Mouse (Mus musculus) heart, embryonic 13.5 days (tissue): Measurements from ENCODE around the gene Cacnb4. TPM values are rescaled to one million over a fixed set of nuclear protein-coding genes. Genes with fewer than 3 reads are reported as not detected.

Experiments used
- ATAC-seq: fragments of 200-750 bp; cut with Nextera tagmentation; 2 replicates; pipeline ENCODE4 v1.8.0; 2017; ENCODE audit warnings: moderate TSS enrichment; ENCODE audit not compliant: insufficient number of reproducible peaks, low FRiP score, low TSS enrichment; ENCODE audit errors: extremely low read depth
- H3K27ac ChIP-seq: fragments of 300-500 bp; sonication (generic); replicated peaks from 2 replicates; pipeline ENCODE4 v1.5.1; 2015; ENCODE audit warnings: moderate library complexity, mild to moderate bottlenecking, inconsistent platforms
- H3K27me3 ChIP-seq: fragments of 300-500 bp; sonication (generic); replicated peaks from 2 replicates; pipeline ENCODE4 v1.6.1; 2015; ENCODE audit warnings: mild to moderate bottlenecking, inconsistent platforms
- H3K36me3 ChIP-seq: fragments of 300-500 bp; sonication (generic); 2 replicates; pipeline ENCODE4 v1.6.1; 2015; ENCODE audit warnings: mild to moderate bottlenecking, inconsistent platforms
- H3K4me1 ChIP-seq: fragments of 300-500 bp; sonication (generic); 2 replicates; pipeline ENCODE4 v1.6.1; 2015; ENCODE audit warnings: inconsistent platforms
- H3K4me2 ChIP-seq: fragments of 300-500 bp; sonication (generic); 2 replicates; pipeline ENCODE4 v1.6.1; 2015; ENCODE audit warnings: inconsistent platforms, mild to moderate bottlenecking, moderate library complexity
- H3K4me3 ChIP-seq: fragments of 300-500 bp; sonication (generic); 2 replicates; pipeline ENCODE4 v1.5.1; 2015; ENCODE audit warnings: moderate library complexity, mild to moderate bottlenecking, inconsistent platforms
- H3K9ac ChIP-seq: fragments of 300-500 bp; sonication (generic); 2 replicates; pipeline ENCODE4 v1.6.1; 2015; ENCODE audit warnings: inconsistent platforms, mild to moderate bottlenecking, moderate library complexity
- H3K9me3 ChIP-seq: fragments of 300-500 bp; sonication (generic); 2 replicates; pipeline ENCODE4 v1.6.1; 2016; ENCODE audit warnings: inconsistent platforms
- WGBS: fragments of 180-500 bp; shearing (Covaris S2); methylation state at CpG from one replicate; pipeline ENCODE4 v1.1.7; 2015; ENCODE audit warnings: mixed read lengths; 5-methylcytosine and 5-hydroxymethylcytosine counted together
- polyA plus RNA-seq: library from polyadenylated mRNA; unstranded; fragments of >200 nt; fragmentation: Nextera tagmentation; extraction: Ambion mirVana; gene quantifications from 2 replicates; pipeline ENCODE4 v1.2.1, GENCODE M21; 2015

The Cacnb4 gene
- polyA plus RNA-seq, 1 experiment from 2014 or later = 0.41 TPM

GRCm38 (mm10) chr2:52686601-52687000, 10.0 kb upstream of the Cacnb4 start:
- Histone ChIP-seq H3K27me3 (no peaks in the 10 kb centered on the region), H3K4me3 (no peak overlapping the region), H3K9me3 (no peaks in the 10 kb centered on the region), H3K9ac (no peak overlapping the region), H3K4me1 (no peaks in the 10 kb centered on the region), H3K27ac (no peak overlapping the region), H3K36me3 (no peaks in the 10 kb centered on the region), H3K4me2 (no peak overlapping the region)
- no peak for ATAC-seq
- 72% methylated on average over 6 of the region's 6 CpGs for WGBS

GRCm38 (mm10) chr2:52677589-52677988, 958 bp upstream of the Cacnb4 start:
- Histone ChIP-seq H3K4me1 (peaks cover 20% of the 10 kb centered on the region), H3K9me3 (no peaks in the 10 kb centered on the region), H3K36me3 (no peaks in the 10 kb centered on the region), H3K4me3 (no peak overlapping the region), H3K4me2 (no peak overlapping the region), H3K27ac (no peak overlapping the region), H3K9ac (no peak overlapping the region), H3K27me3 (peaks cover 37% of the 10 kb centered on the region)
- ATAC-seq = no peak
- WGBS = 51% methylated on average over 3 of the region's 4 CpGs

GRCm38 (mm10) chr2:52676913-52677303, 277 bp upstream of the Cacnb4 start:
- peak overlapping the region; percentile 98 for H3K4me2 ChIP-seq
- peaks cover 40% of the 10 kb centered on the region for H3K27me3 ChIP-seq
- peaks cover 20% of the 10 kb centered on the region for H3K4me1 ChIP-seq
- no peak for ATAC-seq
- H3K4me3 ChIP-seq = peak overlapping the region; percentile 79
- H3K36me3 ChIP-seq = no peaks in the 10 kb centered on the region
- no peaks in the 10 kb centered on the region for H3K9me3 ChIP-seq
- WGBS = 13% methylated on average over 6 of the region's 6 CpGs
- H3K9ac ChIP-seq = peak overlapping the region; percentile 84; the same call in 1 of the 2 replicates
- no peak overlapping the region for H3K27ac ChIP-seq

DNA sequence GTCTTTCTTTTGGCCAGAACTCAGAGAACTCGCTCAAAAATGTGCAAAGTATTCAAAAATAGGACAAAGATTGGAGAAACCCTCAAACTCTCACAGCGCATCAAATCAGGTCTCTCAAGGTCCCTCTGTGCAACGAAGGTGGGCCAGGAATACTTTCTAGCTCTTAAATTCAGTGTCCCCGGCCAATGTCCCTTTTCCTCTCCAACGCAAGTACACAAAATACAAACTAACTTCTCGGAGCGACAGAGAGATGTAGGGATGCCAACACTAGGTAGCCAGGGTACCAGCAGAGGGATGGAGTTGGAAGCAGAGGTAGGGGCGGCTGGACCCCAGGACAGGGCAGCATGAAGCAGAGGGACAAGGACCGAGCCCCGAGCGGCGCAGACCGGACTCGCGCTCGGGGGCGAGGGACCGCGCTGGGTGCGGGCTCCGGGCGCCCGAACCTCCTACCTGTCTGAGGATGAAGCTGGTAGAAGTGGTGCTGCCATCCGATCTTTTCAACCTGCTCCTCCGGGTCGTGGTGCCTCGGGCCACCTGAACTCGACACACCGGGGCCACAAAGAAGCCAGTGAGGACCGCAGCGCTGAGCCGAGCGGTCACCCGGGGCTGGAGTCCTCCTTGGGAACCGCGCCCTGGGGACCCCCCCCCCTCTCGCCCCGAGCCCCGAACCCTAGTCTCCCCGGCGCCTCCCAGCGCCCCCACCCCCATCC, 1.2 kb downstream of the Cacnb4 start:
- Histone ChIP-seq H3K9ac (peak overlapping the region; percentile 84), H3K4me2 (peak overlapping the region; percentile 98), H3K9me3 (no peaks in the 10 kb centered on the region), H3K27ac (no peak overlapping the region), H3K36me3 (no peaks in the 10 kb centered on the region), H3K4me1 (peaks cover 20% of the 10 kb centered on the region), H3K4me3 (peak overlapping the region; percentile 79), H3K27me3 (peaks cover 40% of the 10 kb centered on the region)
- WGBS = under 1% methylated on average over 42 of the region's 42 CpGs
- no peak; the same call in 1 of the 2 replicates for ATAC-seq

- WGBS = 2% methylated on average over 19 of the region's 19 CpGs
- H3K36me3 ChIP-seq = no peaks in the 10 kb centered on the region
- peaks cover 20% of the 10 kb centered on the region for H3K4me1 ChIP-seq
- 0 out of 2 replicates have a peak overlapping the region, but pooled peaks have one; percentile 84 for H3K9ac ChIP-seq
- ATAC-seq = no peak
- peak overlapping the region; percentile 79 for H3K4me3 ChIP-seq
- no peak overlapping the region for H3K27ac ChIP-seq
- no peaks in the 10 kb centered on the region for H3K9me3 ChIP-seq
- H3K4me2 ChIP-seq = peak overlapping the region; percentile 98
- peaks cover 40% of the 10 kb centered on the region for H3K27me3 ChIP-seq
These were observed 1.7 kb downstream of the Cacnb4 start for GRCm38 (mm10) chr2:52674886-52675277.

DNA sequence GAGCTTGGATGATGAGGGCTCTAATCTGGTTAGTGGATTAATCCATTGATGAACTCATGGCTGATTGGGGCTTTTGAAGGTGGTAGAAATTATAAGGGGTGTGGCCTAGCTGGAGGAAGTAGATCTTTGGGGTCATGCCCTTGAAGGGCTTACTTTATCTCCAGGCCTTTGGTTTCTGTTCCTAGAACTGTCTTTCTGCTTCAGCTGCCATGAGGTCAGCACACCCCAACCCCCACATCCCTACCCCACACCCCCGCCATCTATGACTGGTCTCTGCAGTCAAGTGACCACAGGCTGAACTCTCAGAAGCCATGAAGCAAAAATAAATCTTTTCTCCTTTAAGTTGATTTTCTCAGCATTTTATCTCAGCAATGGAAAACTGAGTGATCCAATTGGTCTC, 3.5 kb downstream of the Cacnb4 start:
- ATAC-seq = no peak
- Histone ChIP-seq H3K27me3 (peaks cover 36% of the 10 kb centered on the region), H3K27ac (no peak overlapping the region), H3K9me3 (no peaks in the 10 kb centered on the region), H3K36me3 (no peaks in the 10 kb centered on the region), H3K4me2 (no peak overlapping the region), H3K4me3 (no peak overlapping the region), H3K9ac (no peak overlapping the region), H3K4me1 (peaks cover 20% of the 10 kb centered on the region)
- 61% methylated on average over 1 of the region's 1 CpGs for WGBS

DNA sequence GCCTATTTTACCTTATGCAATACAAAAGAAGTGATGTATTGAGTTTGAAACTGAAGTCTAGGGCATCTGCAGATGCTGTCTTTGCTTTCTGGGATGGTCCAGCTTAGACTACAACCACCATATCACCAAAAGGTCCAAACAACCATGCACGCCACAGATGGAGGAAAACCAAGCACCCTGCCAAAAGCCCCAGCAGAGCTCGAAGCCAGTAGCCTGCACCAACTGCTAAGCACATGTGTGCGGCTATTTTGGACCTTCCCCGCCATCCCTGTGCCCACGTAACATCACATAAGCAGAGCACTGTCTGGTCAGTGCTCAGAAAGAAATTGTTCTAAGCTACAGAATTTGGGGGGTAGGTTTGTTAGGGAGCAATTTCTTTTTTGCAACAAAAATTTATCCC, 5.9 kb downstream of the Cacnb4 start:
- Histone ChIP-seq H3K9me3 (no peaks in the 10 kb centered on the region), H3K27ac (no peak overlapping the region), H3K9ac (no peak overlapping the region), H3K36me3 (no peaks in the 10 kb centered on the region), H3K4me3 (no peak overlapping the region), H3K27me3 (peaks cover 26% of the 10 kb centered on the region), H3K4me1 (peaks cover 11% of the 10 kb centered on the region), H3K4me2 (no peak overlapping the region)
- ATAC-seq = no peak
- 78% methylated on average over 5 of the region's 5 CpGs for WGBS

DNA sequence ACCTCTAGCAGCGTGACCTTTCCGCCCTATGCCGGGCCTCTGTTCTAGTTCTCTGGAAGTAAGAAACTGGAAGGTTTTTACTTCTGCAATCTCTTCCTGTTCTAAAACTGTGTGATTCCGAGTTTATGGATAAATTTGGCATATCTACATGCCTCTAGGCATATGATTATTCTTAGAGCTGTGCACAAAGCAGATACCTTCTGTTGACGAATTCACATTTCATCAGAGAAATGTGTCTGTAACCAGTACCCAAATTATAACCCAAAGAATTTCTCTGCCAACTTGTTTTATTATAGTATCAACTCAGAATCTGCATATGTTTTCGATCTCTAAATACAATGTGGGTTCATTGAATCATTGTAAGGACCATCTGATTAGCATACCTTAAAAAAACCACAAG, 8.2 kb downstream of the Cacnb4 start:
- H3K4me3 ChIP-seq = no peak overlapping the region
- no peaks in the 10 kb centered on the region for H3K4me1 ChIP-seq
- H3K27ac ChIP-seq = no peak overlapping the region
- no peak for ATAC-seq
- H3K36me3 ChIP-seq = no peaks in the 10 kb centered on the region
- H3K27me3 ChIP-seq = peaks cover 7% of the 10 kb centered on the region; the same call in 1 of the 2 replicates
- WGBS = 79% methylated on average over 6 of the region's 6 CpGs
- no peak overlapping the region for H3K9ac ChIP-seq
- no peak overlapping the region for H3K4me2 ChIP-seq
- H3K9me3 ChIP-seq = no peaks in the 10 kb centered on the region

- Histone ChIP-seq H3K4me2 (no peak overlapping the region), H3K27me3 (peaks cover 7% of the 10 kb centered on the region), H3K9me3 (no peaks in the 10 kb centered on the region), H3K36me3 (no peaks in the 10 kb centered on the region), H3K4me3 (no peak overlapping the region), H3K9ac (no peak overlapping the region), H3K27ac (no peak overlapping the region), H3K4me1 (no peaks in the 10 kb centered on the region)
- no peak for ATAC-seq
- 84% methylated on average over 5 of the region's 5 CpGs for WGBS
These were observed 19.9 kb downstream of the Cacnb4 start for GRCm38 (mm10) chr2:52656722-52657121.

GRCm38 (mm10) chr2:52654541-52654940, 22.1 kb downstream of the Cacnb4 start:
- H3K4me3 ChIP-seq = no peak overlapping the region
- no peaks in the 10 kb centered on the region for H3K4me1 ChIP-seq
- no peaks in the 10 kb centered on the region for H3K36me3 ChIP-seq
- ATAC-seq = no peak
- H3K9me3 ChIP-seq = no peaks in the 10 kb centered on the region
- WGBS = 56% methylated on average over 4 of the region's 4 CpGs
- H3K9ac ChIP-seq = no peak overlapping the region
- H3K27me3 ChIP-seq = no peaks in the 10 kb centered on the region
- H3K4me2 ChIP-seq = no peak overlapping the region
- H3K27ac ChIP-seq = no peak overlapping the region

- no peaks in the 10 kb centered on the region for H3K36me3 ChIP-seq
- no peak overlapping the region for H3K27ac ChIP-seq
- no peaks in the 10 kb centered on the region for H3K27me3 ChIP-seq
- H3K4me1 ChIP-seq = peaks cover 9% of the 10 kb centered on the region
- 82% methylated on average over 6 of the region's 6 CpGs for WGBS
- no peak overlapping the region for H3K4me3 ChIP-seq
- no peak for ATAC-seq
- H3K4me2 ChIP-seq = no peak overlapping the region
- no peak overlapping the region for H3K9ac ChIP-seq
- no peaks in the 10 kb centered on the region for H3K9me3 ChIP-seq
These were observed 25.1 kb downstream of the Cacnb4 start for GRCm38 (mm10) chr2:52651547-52651946.
